Mouse (Mus musculus) T-cell, adult 2 months (primary cell): ENCODE data around the gene Phc3.

ENCODE experiments used
- DNase-seq: peaks from one replicate; pipeline ENCODE4 v3.0.0; 2022; ENCODE audit warnings: low spot score

Gene Phc3

GRCm38 (mm10) chr3:30969104-30969581, at the start of gene Phc3:
Gene Phc3 (minus strand): TSS chr3:30969415.
- DNase-seq, result peak; percentile 91

GRCm38 (mm10) chr3:31017652-31018051, 48.4 kb upstream of the Phc3 start:
- DNase-seq, result no peak

GRCm38 (mm10) chr3:31016594-31017196, 47.5 kb upstream of the Phc3 start:
- DNase-seq, result no peak

- DNase-seq, result no peak
These were observed 46.6 kb upstream of the Phc3 start for GRCm38 (mm10) chr3:31015682-31016443.

- DNase-seq, result no peak
These were observed 45.2 kb upstream of the Phc3 start for GRCm38 (mm10) chr3:31014374-31014773.

GRCm38 (mm10) chr3:31004320-31005209, 35.4 kb upstream of the Phc3 start:
- DNase-seq, result no peak

- DNase-seq, result no peak
These were observed 31.9 kb upstream of the Phc3 start for GRCm38 (mm10) chr3:31001048-31001676.

GRCm38 (mm10) chr3:31000018-31000407, 30.8 kb upstream of the Phc3 start:
- DNase-seq, result no peak

GRCm38 (mm10) chr3:30999401-31000017, 30.3 kb upstream of the Phc3 start:
- DNase-seq, result no peak

- DNase-seq, result no peak
These were observed 27.4 kb upstream of the Phc3 start for GRCm38 (mm10) chr3:30996688-30997014.

- no peak for DNase-seq
These were observed 26.9 kb upstream of the Phc3 start for GRCm38 (mm10) chr3:30995899-30996687.

GRCm38 (mm10) chr3:30995283-30995898, 26.2 kb upstream of the Phc3 start, which contains the start of gene Prkci:
Gene Prkci (plus strand): TSS chr3:30995747.
- peak; percentile 90 for DNase-seq

GRCm38 (mm10) chr3:30994859-30995258, 25.6 kb upstream of the Phc3 start:
- no peak for DNase-seq

GRCm38 (mm10) chr3:30993066-30993573, 23.9 kb upstream of the Phc3 start:
- DNase-seq, result peak; percentile 14

GRCm38 (mm10) chr3:30992161-30992560, 22.9 kb upstream of the Phc3 start:
- no peak for DNase-seq

GRCm38 (mm10) chr3:30987396-30988318, 18.4 kb upstream of the Phc3 start:
- DNase-seq, result no peak

GRCm38 (mm10) chr3:30982924-30983536, 13.8 kb upstream of the Phc3 start:
- DNase-seq, result no peak

GRCm38 (mm10) chr3:30981616-30982380, 12.6 kb upstream of the Phc3 start:
- no peak for DNase-seq
